Mouse (Mus musculus): ENCODE measurements around the gene Snx18. TPM values are rescaled to one million over a fixed set of nuclear protein-coding genes. Genes with fewer than 3 reads are reported as not detected.

Gene Snx18
- polyA plus RNA-seq (2015; fragmentation: Nextera tagmentation; extraction: Ambion mirVana) = 19.0 and 20.6 TPM in 2 replicates

DNA sequence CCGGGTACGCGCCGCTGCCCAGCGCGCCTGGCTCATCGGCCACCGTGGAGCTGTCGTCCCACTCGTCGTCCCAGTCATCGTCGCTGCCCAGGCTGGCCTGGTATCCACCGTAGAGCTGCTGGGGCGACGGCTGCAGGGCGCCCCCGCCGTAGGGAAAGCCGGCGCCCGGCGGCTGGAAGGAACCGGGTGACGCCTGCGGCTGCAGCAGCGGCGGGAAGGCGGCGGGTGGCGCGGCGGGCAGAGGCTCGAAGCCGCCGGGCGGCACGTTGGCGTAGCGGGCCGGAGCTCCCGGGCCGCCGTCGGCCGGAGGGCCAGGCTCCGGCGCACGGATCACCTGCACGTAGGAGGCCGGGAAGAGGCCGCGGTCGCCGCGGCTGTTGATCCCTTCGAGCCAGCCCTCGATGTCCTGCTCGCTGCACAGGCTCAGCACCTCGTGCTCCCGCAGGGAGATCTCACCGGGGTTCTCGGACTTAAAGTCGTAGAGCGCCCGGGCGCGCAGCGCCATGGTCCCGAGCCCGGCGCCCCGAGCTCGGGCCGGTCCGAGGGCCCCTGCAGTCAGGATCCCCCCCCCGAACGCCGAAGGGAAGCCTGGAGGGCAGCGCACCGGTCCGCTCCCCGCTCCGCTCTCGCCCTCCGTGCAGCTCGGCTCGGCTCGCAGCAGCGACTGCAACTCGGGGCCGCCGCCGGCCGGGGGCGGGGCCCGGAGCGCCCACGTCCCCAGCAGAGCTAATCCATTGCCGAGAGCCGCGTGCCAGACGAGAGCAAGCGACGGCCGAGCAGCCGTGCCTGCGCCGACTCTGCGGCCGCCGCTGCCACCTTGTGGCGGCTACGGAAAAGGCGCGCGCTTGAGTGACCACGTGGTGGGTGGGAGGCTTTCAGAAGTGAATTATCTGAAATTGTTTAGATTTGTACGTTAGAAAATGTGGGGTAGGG lies at the start of gene Snx18:
Snx18 (minus strand) TSS at position 674 of the 933 bp plus-strand sequence.

DNA sequence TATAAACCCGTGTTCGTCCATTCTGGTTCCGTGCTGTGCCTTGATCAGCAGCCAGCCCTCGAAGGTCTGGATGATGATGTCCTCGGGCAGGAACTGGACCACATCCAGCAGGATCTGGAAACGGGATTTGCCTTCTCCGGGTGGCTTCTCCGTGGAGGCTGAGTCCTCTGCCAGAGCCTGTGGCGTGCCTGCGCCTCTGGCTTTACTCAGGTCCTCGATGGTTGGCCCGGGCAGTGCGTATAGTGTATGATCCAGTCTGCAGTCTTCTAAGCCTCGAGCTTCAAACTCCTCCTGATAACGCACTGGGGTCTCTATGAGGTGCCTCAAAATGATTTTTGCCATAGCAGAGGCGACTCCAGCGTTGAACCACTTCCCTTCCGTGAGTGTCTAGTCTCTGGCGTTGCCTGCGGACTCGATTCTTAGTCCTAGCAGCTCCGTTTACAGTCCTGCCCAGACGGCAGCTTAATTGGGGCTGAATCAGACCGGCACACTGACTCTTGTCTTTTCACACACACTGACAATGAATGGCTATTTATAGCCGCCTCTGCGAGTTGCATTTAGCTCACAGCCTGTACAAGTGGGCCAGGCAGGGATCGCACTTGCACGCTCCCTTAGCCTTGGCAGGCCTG lies 44.9 kb upstream of the Snx18 start, which contains the start of gene Hspb3:
Hspb3 (minus strand) TSS at position 526 of the 629 bp plus-strand sequence.

Other genes with a start within 250 kb of the Snx18 start
- gene Hspb3, start 45.1 kb upstream of the Snx18 start, polyA plus RNA-seq (2015; fragmentation: Nextera tagmentation; extraction: Ambion mirVana) = 0.16 and 1.1 TPM in 2 replicates
- 4.3 and 8.5 TPM in 2 replicates for gene Arl15, start 175.9 kb upstream of the Snx18 start, polyA plus RNA-seq (2015; fragmentation: Nextera tagmentation; extraction: Ambion mirVana)